Mouse (Mus musculus): Measurements from ENCODE around the gene Ugt1a6b. TPM values are rescaled to one million over a fixed set of nuclear protein-coding genes. Genes with fewer than 3 reads are reported as not detected.

Gene Ugt1a6b
- total RNA-seq, 1 experiment: 0.13 TPM

- Histone ChIP-seq H3K36me3 (ENCODE audit: control insufficient read depth, insufficient read depth, low read length, poor library complexity, severe bottlenecking) (no peaks in the 10 kb centered on the region), H3K4me1 (ENCODE audit: control insufficient read depth in 2 of 2, insufficient read depth in 2 of 2, low read length in 2 of 2, poor library complexity in 1 of 2) (peaks cover 0 to 2% of the 10 kb centered on the region in 2 experiments; a peak in 1 of 4 replicates), H3K9me3 (ENCODE audit: control insufficient read depth, insufficient read depth, low read depth, low read length) (no peaks in the 10 kb centered on the region), H3K9ac (ENCODE audit: insufficient read depth, low read depth, low read length, poor library complexity, severe bottlenecking) (no peak overlapping the region), H3K4me3 (ENCODE audit: insufficient read depth in 1 of 2, low read depth in 1 of 2, low read length in 2 of 2, poor library complexity in 1 of 2, severe bottlenecking in 1 of 2) (no peak overlapping the region), H3K27ac (ENCODE audit: insufficient read depth, low read depth, low read length, poor library complexity, severe bottlenecking) (no peak overlapping the region)
- no peak for TF ChIP-seq MAFK (IDR thresholded peaks at IDR 0.05; ENCODE audit: insufficient read depth, low read depth, low read length)
- TF ChIP-seq HCFC1 (IDR thresholded peaks at IDR 0.05; ENCODE audit: borderline replicate concordance, insufficient read depth, low read length): no peak
- TF ChIP-seq ZC3H11A (IDR thresholded peaks at IDR 0.05; ENCODE audit: borderline replicate concordance, low read depth, low read length): no peak
- no peak for TF ChIP-seq CHD2 (IDR thresholded peaks at IDR 0.05; ENCODE audit: low read depth, low read length)
- TF ChIP-seq ZNF384 (IDR thresholded peaks at IDR 0.05; ENCODE audit: low read depth, low read length): no peak
- in situ Hi-C loops (cut with MboI; ENCODE audit: low sequenced_read_pairs in 2 of 2, unreplicated experiment in 2 of 2): no loop called here
- no peak for DNase-seq (ENCODE audit: low read depth, low spot score)
Observed at GRCm38 (mm10) chr1:88192136-88192535, 89.1 kb downstream of the Ugt1a6b start.

- no peak overlapping the region for H3K9ac ChIP-seq (ENCODE audit: insufficient read depth, low read depth, low read length, poor library complexity, severe bottlenecking)
- H3K4me1 ChIP-seq (ENCODE audit: control insufficient read depth in 2 of 2, insufficient read depth in 2 of 2, low read length in 2 of 2, poor library complexity in 1 of 2): peaks cover 0 to 2% of the 10 kb centered on the region in 2 experiments; a peak in 1 of 4 replicates
- in situ Hi-C loops (cut with MboI; ENCODE audit: low sequenced_read_pairs in 2 of 2, unreplicated experiment in 2 of 2): no loop called here
- no peaks in the 10 kb centered on the region for H3K36me3 ChIP-seq (ENCODE audit: control insufficient read depth, insufficient read depth, low read length, poor library complexity, severe bottlenecking)
- H3K9me3 ChIP-seq (ENCODE audit: control insufficient read depth, insufficient read depth, low read depth, low read length): no peaks in the 10 kb centered on the region
- TF ChIP-seq HCFC1 (IDR thresholded peaks at IDR 0.05; ENCODE audit: borderline replicate concordance, insufficient read depth, low read length) (no peak), MAFK (IDR thresholded peaks at IDR 0.05; ENCODE audit: insufficient read depth, low read depth, low read length) (no peak), ZNF384 (IDR thresholded peaks at IDR 0.05; ENCODE audit: low read depth, low read length) (no peak), ZC3H11A (IDR thresholded peaks at IDR 0.05; ENCODE audit: borderline replicate concordance, low read depth, low read length) (no peak), CHD2 (IDR thresholded peaks at IDR 0.05; ENCODE audit: low read depth, low read length) (no peak)
- DNase-seq (ENCODE audit: low read depth, low spot score): no peak
- no peak overlapping the region for H3K27ac ChIP-seq (ENCODE audit: insufficient read depth, low read depth, low read length, poor library complexity, severe bottlenecking)
- no peak overlapping the region for H3K4me3 ChIP-seq (ENCODE audit: insufficient read depth in 1 of 2, low read depth in 1 of 2, low read length in 2 of 2, poor library complexity in 1 of 2, severe bottlenecking in 1 of 2)
Observed at GRCm38 (mm10) chr1:88195687-88196086, 92.6 kb downstream of the Ugt1a6b start.

GRCm38 (mm10) chr1:88197443-88197842 is 94.4 kb downstream of the Ugt1a6b start:
- Histone ChIP-seq H3K4me1 (ENCODE audit: control insufficient read depth in 2 of 2, insufficient read depth in 2 of 2, low read length in 2 of 2, poor library complexity in 1 of 2) (peaks cover 0 to under 1% of the 10 kb centered on the region in 2 experiments; a peak in 1 of 4 replicates), H3K4me3 (ENCODE audit: insufficient read depth in 1 of 2, low read depth in 1 of 2, low read length in 2 of 2, poor library complexity in 1 of 2, severe bottlenecking in 1 of 2) (no peak overlapping the region), H3K9ac (ENCODE audit: insufficient read depth, low read depth, low read length, poor library complexity, severe bottlenecking) (no peak overlapping the region), H3K27ac (ENCODE audit: insufficient read depth, low read depth, low read length, poor library complexity, severe bottlenecking) (no peak overlapping the region), H3K9me3 (ENCODE audit: control insufficient read depth, insufficient read depth, low read depth, low read length) (no peaks in the 10 kb centered on the region), H3K36me3 (ENCODE audit: control insufficient read depth, insufficient read depth, low read length, poor library complexity, severe bottlenecking) (no peaks in the 10 kb centered on the region)
- no peak for TF ChIP-seq ZC3H11A (IDR thresholded peaks at IDR 0.05; ENCODE audit: borderline replicate concordance, low read depth, low read length)
- no peak for TF ChIP-seq ZNF384 (IDR thresholded peaks at IDR 0.05; ENCODE audit: low read depth, low read length)
- no peak for TF ChIP-seq MAFK (IDR thresholded peaks at IDR 0.05; ENCODE audit: insufficient read depth, low read depth, low read length)
- no peak for TF ChIP-seq CHD2 (IDR thresholded peaks at IDR 0.05; ENCODE audit: low read depth, low read length)
- no peak for TF ChIP-seq HCFC1 (IDR thresholded peaks at IDR 0.05; ENCODE audit: borderline replicate concordance, insufficient read depth, low read length)
- DNase-seq (ENCODE audit: low read depth, low spot score): no peak
- in situ Hi-C loops (cut with MboI; ENCODE audit: low sequenced_read_pairs in 2 of 2, unreplicated experiment in 2 of 2): no loop called here

- in situ Hi-C loops (cut with MboI; ENCODE audit: low sequenced_read_pairs in 2 of 2, unreplicated experiment in 2 of 2): no loop called here
- H3K9ac ChIP-seq (ENCODE audit: insufficient read depth, low read depth, low read length, poor library complexity, severe bottlenecking): no peak overlapping the region
- TF ChIP-seq CHD2 (IDR thresholded peaks at IDR 0.05; ENCODE audit: low read depth, low read length): no peak
- no peak for TF ChIP-seq HCFC1 (IDR thresholded peaks at IDR 0.05; ENCODE audit: borderline replicate concordance, insufficient read depth, low read length)
- no peak for TF ChIP-seq MAFK (IDR thresholded peaks at IDR 0.05; ENCODE audit: insufficient read depth, low read depth, low read length)
- TF ChIP-seq ZC3H11A (IDR thresholded peaks at IDR 0.05; ENCODE audit: borderline replicate concordance, low read depth, low read length): no peak
- TF ChIP-seq ZNF384 (IDR thresholded peaks at IDR 0.05; ENCODE audit: low read depth, low read length): no peak
- DNase-seq (ENCODE audit: low read depth, low spot score): no peak
- no peak overlapping the region for H3K4me3 ChIP-seq (ENCODE audit: insufficient read depth in 1 of 2, low read depth in 1 of 2, low read length in 2 of 2, poor library complexity in 1 of 2, severe bottlenecking in 1 of 2)
- H3K27ac ChIP-seq (ENCODE audit: insufficient read depth, low read depth, low read length, poor library complexity, severe bottlenecking): no peak overlapping the region
- no peaks in the 10 kb centered on the region for H3K4me1 ChIP-seq (ENCODE audit: control insufficient read depth in 2 of 2, insufficient read depth in 2 of 2, low read length in 2 of 2, poor library complexity in 1 of 2)
- no peaks in the 10 kb centered on the region for H3K9me3 ChIP-seq (ENCODE audit: control insufficient read depth, insufficient read depth, low read depth, low read length)
- no peaks in the 10 kb centered on the region for H3K36me3 ChIP-seq (ENCODE audit: control insufficient read depth, insufficient read depth, low read length, poor library complexity, severe bottlenecking)
Observed at GRCm38 (mm10) chr1:88199996-88200395, 96.9 kb downstream of the Ugt1a6b start.

- in situ Hi-C loops (cut with MboI; ENCODE audit: low sequenced_read_pairs in 2 of 2, unreplicated experiment in 2 of 2): no loop called here
- no peaks in the 10 kb centered on the region for H3K9me3 ChIP-seq (ENCODE audit: control insufficient read depth, insufficient read depth, low read depth, low read length)
- no peak within 1 kb of the TSS for H3K9ac ChIP-seq (ENCODE audit: insufficient read depth, low read depth, low read length, poor library complexity, severe bottlenecking)
- no peaks in the 10 kb centered on the region for H3K36me3 ChIP-seq (ENCODE audit: control insufficient read depth, insufficient read depth, low read length, poor library complexity, severe bottlenecking)
- DNase-seq (ENCODE audit: low read depth, low spot score): no peak
- H3K4me3 ChIP-seq (ENCODE audit: insufficient read depth in 1 of 2, low read depth in 1 of 2, low read length in 2 of 2, poor library complexity in 1 of 2, severe bottlenecking in 1 of 2): no peak within 1 kb of the TSS
- H3K4me1 ChIP-seq (ENCODE audit: control insufficient read depth in 2 of 2, insufficient read depth in 2 of 2, low read length in 2 of 2, poor library complexity in 1 of 2): no peaks in the 10 kb centered on the region
- H3K27ac ChIP-seq (ENCODE audit: insufficient read depth, low read depth, low read length, poor library complexity, severe bottlenecking): no peak within 1 kb of the TSS
- TF ChIP-seq HCFC1 (IDR thresholded peaks at IDR 0.05; ENCODE audit: borderline replicate concordance, insufficient read depth, low read length): no peak
- no peak for TF ChIP-seq ZNF384 (IDR thresholded peaks at IDR 0.05; ENCODE audit: low read depth, low read length)
- TF ChIP-seq CHD2 (IDR thresholded peaks at IDR 0.05; ENCODE audit: low read depth, low read length): no peak
- no peak for TF ChIP-seq ZC3H11A (IDR thresholded peaks at IDR 0.05; ENCODE audit: borderline replicate concordance, low read depth, low read length)
- TF ChIP-seq MAFK (IDR thresholded peaks at IDR 0.05; ENCODE audit: insufficient read depth, low read depth, low read length): no peak
Observed at GRCm38 (mm10) chr1:88200456-88200855, 97.4 kb downstream of the Ugt1a6b start, which contains the start of gene Ugt1a2. Gene Ugt1a2 (plus strand): TSS chr1:88200601.
